Mouse (Mus musculus): Measurements from ENCODE around the gene Card14. TPM values are rescaled to one million over a fixed set of nuclear protein-coding genes. Genes with fewer than 3 reads are reported as not detected.

Gene Card14
- polyA plus RNA-seq, 1 experiment: not detected

DNA sequence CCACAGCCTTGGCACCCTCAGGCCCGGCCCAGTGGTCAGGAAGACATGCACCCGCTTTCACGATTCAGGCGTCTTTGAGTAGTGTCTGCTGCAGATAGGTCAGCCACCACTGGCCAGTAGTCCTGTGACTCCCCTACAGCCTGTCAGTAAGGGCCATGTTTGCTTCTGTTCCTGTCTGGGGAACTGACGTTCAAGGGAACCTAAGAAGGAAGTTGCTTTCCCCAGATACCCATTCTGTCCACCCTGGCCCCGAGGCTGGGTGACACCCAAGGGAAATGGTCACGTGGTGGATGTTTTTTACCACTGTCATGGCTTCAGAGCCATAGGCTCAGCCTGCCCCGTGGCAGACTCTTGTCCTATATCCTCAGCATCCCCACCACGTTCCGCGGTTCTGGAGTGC is 69.8 kb downstream of the Card14 start:
- TF ChIP-seq GATA1 (IDR thresholded peaks at IDR 0.05; ENCODE audit: low read length): no peak

DNA sequence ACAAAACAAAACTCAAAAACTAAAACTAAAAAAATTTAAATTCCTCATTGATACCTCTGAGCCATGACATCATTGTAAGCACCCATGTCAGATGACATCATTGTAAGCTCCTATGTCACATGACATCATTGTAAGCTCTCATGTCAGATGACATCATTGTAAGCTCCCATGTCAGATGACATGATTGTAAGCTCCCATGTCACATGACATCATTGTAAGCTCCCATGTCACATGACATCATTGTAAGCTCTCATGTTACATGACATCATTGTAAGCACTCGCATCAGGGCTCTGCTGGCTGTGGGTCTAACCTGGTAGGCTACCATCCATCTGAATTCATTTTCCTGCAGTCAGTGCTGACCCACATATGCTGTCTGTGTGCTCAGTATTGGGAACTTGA is 71.0 kb downstream of the Card14 start:
- no peak for TF ChIP-seq GATA1 (IDR thresholded peaks at IDR 0.05; ENCODE audit: low read length)

DNA sequence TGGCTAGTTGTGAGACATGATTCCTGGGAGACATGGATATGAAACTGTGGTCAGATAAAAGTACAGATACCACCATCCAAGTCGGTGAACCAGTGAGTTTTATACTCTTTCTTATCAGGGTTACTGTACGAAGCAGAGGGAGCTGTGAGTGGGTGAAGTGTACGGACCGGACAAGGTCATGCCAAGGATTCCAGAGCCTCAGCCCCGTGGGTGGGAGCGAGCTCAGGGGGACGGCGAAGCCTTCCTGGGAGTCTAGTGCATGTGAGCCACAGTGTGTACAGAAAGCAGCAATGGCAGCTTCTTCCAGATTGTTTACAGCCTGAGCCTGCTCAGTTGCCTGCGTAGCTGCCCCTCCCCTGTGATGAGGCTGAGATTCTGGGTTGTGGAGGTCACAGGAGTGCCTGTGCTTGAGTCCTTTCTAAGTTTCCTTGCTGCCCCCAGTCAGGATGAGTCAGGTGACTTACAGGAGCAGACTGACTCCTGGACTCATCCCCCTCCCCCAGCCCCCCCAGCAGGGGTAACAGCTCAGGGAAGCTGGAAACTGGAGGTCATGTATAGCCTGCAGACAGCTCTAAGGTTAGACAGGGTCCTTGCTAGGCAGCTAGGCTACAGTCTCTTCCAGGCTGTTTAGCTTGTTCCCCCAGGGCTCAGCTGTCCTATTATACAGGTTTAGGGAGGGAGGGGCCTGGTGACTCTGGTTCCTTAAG is 74.2 kb downstream of the Card14 start:
- no peak for TF ChIP-seq GATA1 (IDR thresholded peaks at IDR 0.05; ENCODE audit: low read length)

DNA sequence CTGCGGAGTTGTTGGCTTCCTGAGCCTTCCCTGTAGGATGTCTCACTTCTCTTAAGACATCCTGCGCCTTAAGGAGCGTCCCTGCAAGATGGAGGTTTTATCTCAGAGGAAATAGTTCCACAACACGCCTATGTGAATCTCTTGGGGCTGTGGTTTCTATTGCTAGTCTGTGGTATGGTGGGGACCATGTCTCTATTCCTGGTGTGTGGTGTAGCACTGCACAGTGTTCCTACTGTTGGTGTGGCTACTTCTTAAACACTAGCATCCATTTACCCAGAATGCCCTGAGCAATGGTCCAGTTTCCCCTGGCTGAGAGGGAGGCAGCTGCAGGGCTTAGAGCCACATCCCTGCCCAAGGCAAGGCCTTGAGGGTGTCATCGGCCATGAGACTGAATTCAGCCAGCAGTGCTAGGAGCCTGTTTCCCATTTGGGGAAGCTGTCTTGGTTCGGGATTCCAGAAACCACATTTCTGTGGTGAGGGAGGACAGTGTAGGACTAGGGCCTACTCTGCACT is 74.8 kb downstream of the Card14 start:
- no peak for TF ChIP-seq GATA1 (IDR thresholded peaks at IDR 0.05; ENCODE audit: low read length)

DNA sequence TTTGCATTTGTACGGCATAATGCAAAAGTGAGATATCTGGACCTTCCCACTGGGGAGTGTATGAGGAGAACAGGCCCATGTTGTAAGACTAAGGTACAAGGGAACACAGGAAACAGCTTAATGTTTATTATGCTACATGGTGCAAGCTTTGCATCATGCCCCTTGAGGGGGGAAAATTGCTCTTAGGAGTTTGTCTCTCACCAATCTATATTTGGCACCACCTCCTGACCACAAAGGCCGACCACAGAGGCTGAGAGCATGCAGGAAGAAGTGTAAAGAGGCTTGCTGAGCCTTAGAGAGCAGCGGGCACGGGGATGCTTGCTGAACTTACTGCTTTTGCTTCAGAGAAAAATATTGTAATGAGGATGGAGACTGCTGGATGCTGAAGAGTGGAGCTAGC is 77.3 kb downstream of the Card14 start:
- no peak for TF ChIP-seq GATA1 (IDR thresholded peaks at IDR 0.05; ENCODE audit: low read length)

DNA sequence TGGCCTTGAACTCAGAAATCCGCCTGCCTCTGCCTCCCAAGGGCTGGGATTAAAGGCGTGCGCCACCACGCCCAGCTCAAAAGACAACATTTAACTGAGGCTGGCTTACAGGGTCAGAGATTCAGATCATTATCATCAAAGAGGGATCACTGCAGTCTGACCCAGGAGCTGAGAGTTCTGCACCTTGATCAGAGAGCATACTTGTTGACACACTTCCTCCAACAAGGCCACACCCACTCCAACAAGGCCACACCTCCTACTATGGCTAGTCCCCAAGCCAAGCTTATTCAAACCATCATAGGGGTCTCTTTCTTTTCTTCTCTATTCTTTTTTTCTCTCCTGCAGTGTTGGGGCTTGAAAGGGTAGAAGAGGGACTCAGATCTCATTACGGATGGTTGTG is 78.7 kb downstream of the Card14 start:
- TF ChIP-seq GATA1 (IDR thresholded peaks at IDR 0.05; ENCODE audit: low read length): no peak

DNA sequence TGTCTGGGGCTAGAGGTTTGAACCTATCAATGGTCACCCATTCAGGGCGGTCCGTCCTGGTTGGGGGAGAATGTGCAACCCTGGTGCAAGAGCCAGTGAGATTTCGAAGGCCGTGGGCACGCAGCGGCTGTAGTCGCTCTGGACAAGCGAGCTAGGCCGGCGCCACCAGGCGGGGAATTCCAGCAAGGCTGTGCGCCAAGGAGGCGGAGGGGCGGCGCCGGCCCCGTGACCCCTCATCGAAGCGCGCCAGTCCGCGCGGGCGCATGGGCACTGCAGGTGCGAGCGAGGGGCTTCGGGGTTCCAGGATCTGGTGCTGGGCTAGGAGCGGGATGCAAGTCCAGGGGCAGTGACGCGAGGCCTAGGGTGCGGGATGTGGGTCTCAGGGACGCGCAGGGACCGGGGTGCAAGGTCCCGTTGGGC is 82.3 kb downstream of the Card14 start:
- TF ChIP-seq GATA1 (IDR thresholded peaks at IDR 0.05; ENCODE audit: low read length): no peak

DNA sequence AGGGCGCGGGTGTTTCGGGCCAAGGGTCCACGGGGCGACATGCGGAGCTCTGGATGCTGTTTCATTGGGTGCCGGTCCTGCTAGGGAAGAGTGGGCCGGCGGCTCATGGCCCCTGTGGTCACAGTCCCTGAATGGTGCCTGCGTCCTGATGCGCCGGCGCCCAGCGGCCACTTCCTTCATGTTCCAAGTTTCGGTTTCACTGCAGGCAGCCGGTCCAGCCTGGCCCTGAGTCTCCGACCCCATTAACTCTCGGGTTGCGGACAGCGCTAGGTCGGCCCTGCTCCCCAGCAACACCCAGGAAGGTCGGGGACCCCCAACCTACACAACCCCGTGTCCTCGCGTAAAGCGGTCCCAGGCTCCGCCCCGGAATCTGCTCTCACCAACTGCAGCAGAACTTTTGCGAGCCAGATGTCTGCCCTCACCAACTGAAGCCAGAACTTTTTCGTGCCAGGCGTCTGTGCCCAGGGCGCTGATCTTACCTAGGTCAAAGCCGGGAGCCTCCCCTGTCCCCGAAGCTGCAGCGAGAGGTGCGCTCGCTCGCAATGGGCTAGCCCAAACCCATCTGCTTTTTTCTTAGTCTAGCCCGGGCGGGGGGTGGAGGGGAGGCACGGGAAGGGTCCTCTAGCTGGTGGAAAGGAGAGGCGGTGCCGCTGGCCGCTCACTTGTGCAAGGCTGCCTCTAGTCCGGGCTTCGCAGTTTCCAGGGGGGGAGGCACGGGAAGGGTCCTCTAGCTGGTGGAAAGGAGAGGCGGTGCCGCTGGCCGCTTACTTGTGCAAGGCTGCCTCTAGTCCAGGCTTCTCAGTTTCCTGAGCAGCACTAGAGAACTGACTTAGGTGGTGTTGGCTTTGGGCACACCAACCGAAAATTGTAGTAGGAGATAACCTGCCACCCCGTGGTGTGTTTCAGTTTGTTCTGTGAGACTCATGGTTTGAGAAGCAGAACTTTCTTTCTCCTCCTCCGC is 83.0 kb downstream of the Card14 start:
- no peak for TF ChIP-seq GATA1 (IDR thresholded peaks at IDR 0.05; ENCODE audit: low read length)

DNA sequence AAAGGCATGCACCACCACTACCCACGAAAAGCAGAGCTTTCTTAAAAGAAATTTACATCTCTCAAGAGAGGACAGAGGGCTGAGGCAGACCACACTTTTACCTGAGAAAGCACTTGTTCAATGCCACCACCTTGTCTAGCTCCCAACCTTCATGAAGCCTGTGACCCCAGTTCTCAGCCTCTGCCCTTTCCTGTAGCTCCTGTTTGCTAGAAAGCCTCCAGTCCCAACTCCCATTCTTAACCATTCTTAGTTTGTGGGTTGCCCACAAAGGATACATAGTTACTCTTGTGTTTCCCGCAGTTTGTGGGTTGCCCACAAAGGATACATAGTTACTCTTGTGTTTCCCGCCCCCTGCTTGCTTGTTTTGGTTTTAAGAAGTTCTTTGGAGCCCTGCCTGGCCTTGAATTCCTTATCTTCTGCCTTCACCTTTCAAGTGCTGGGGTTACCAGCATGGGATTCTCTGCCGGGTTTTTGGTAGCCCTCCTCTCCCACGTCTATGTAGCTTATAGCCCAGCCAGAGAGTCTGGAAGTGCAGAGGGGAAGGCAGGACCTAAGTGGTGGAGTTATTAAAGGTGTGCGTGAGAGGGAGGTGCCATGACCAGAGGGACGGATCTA is 83.9 kb downstream of the Card14 start:
- no peak for TF ChIP-seq GATA1 (IDR thresholded peaks at IDR 0.05; ENCODE audit: low read length)

DNA sequence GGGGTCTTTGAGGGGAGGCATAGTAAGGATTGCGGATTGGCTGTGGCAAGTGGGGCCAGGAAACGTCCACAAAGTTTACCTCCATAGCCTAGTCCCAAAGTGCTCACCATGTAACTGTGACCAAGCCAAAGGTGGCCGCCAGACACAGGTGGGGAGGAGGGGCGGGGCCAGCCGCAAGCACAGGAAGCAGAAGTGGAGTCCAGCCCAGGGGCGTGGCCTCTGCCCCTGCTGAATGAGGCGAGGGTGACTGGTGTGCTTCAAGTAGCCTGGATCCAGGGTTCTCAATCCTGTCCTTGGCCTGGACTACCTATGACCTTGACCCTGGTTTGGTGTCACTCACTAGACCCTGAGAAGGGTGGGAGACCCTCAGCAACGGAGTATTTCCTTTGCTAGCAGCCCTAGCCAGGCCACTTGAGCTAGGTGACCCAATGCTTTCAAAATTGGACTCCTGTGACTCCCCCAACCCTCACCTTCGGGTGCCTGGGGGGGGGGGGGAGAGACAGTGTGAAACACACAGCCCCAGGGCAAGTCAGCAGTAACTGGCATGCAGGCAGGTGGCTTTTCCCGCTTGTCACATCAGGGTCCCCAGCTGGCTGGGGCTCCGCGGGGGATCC is 84.5 kb downstream of the Card14 start:
- no peak for TF ChIP-seq GATA1 (IDR thresholded peaks at IDR 0.05; ENCODE audit: low read length)

DNA sequence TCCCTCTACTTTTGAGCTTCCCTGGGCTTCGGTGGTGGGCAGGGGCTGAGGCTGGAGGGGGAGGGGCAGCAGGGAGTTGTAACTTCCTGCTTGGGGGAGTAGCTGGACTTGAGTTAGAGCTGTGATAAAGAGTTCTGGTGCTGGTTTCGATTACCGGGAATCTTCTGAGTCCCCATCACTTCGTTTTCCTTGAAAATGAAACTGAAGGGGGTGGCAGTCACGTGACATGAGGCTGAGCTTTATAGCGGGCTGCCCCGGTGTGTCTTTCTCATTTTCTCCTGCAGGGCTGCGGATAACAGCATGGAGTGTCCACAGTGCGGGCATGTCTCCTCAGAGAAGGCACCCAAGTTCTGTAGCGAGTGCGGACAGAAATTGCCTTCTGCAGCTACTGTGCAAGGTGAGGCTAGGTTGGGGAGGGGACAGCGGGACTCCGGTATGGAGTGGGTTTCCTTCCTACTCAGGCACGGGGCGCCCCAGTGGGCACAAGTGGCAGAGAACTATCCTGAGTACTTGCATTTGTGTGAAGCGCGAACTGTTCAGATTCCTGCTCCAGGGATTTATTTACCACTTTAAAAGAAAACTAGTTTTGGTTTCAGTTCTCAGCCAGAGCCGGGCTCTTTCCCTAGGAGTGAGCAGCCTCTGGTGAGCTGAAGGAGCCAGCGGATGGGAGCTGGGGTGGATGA is 85.4 kb downstream of the Card14 start, which contains the start of gene Rnf213:
TSS of gene Rnf213 (plus strand) at position 301 of the 683 bp plus-strand sequence.
- TF ChIP-seq GATA1 (IDR thresholded peaks at IDR 0.05; ENCODE audit: low read length): no peak

DNA sequence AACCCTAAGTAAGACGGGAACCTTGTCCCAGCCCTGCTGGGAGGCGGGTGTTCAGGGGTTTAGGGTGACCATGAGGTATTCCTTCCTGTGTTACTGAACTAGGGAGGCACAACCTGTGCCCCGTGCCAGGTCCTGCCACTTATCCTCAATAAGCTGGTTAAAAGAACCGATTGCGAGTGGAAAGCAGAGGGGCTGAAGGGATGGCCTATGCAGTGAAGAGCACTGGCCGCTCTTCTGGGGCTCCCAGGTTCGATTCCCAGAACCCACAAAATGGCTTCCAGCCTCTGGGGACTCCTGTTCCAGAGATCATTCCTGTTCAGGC is 85.9 kb downstream of the Card14 start:
- no peak for TF ChIP-seq GATA1 (IDR thresholded peaks at IDR 0.05; ENCODE audit: low read length)

DNA sequence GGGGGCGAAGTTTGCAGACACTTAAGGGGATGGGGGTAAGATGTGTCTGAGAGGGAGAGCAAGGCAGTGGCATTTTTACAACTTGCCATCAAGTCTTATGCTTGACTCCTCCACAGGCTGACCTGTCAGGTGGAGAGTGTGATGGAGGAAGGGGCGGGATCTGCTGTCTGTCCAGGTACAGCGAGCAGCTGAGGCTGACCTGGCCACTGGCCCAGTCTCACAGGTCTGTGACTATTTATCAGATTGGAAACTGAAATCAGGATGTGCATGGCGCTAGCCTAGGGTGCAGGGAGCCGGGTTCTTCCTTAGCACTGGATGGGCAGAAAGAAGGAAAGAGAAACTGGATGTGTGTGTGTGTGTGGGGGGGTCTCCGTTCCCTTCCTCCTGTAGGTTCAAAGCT is 86.6 kb downstream of the Card14 start:
- no peak for TF ChIP-seq GATA1 (IDR thresholded peaks at IDR 0.05; ENCODE audit: low read length)

Other genes starting within 250 kb of the Card14 start
- gene Cbx4, start 221.5 kb upstream of the Card14 start, polyA plus RNA-seq (2012): not detected in 2 replicates
- not detected in 2 replicates for gene Tbc1d16, start 79.3 kb upstream of the Card14 start, polyA plus RNA-seq (2012)
- gene Ccdc40, start 79.2 kb upstream of the Card14 start, polyA plus RNA-seq (2012): not detected in 2 replicates
- gene Gaa, start 39.9 kb upstream of the Card14 start, polyA plus RNA-seq (2012): 82.6 and 123 TPM in 2 replicates
- 210 and 240 TPM in 2 replicates for gene Eif4a3, start 7.7 kb upstream of the Card14 start, polyA plus RNA-seq (2012)
- gene Sgsh, start 47.8 kb downstream of the Card14 start, polyA plus RNA-seq (2012): 28.8 and 33.0 TPM in 2 replicates
- 2.4 and 2.7 TPM in 2 replicates for gene Slc26a11, start 47.8 kb downstream of the Card14 start, polyA plus RNA-seq (2012)
- gene Rnf213, start 85.3 kb downstream of the Card14 start, polyA plus RNA-seq (2012): 2.2 and 3.0 TPM in 2 replicates
- 18.8 and 25.0 TPM in 2 replicates for gene Endov, start 183.6 kb downstream of the Card14 start, polyA plus RNA-seq (2012)
- not detected in 2 replicates for gene Nptx1, start 240.0 kb downstream of the Card14 start, polyA plus RNA-seq (2012)

Data from G1E-ER4 (cell line).